Mouse (Mus musculus) testis, adult 2 months (tissue): ENCODE measurements around the gene Kctd20.

Experiments
- CTCF ChIP-seq: fragments of 200-500 bp; IDR thresholded peaks from 2 replicates; pipeline ENCODE4 v1.5.1; 2012; ENCODE audit warnings: low read depth, mild to moderate bottlenecking, inconsistent platforms, low read length, moderate library complexity; ENCODE audit not compliant: control insufficient read depth, insufficient read depth, insufficient replicate concordance
- POLR2A ChIP-seq: fragments of 200-500 bp; IDR thresholded peaks from 2 replicates; pipeline ENCODE4 v1.6.1; 2012; ENCODE audit warnings: low read depth, mild to moderate bottlenecking, inconsistent platforms, low read length, moderate library complexity; ENCODE audit not compliant: control insufficient read depth

- TF ChIP-seq POLR2A (no peak), CTCF (no peak)
These were observed 53.3 kb downstream of the Kctd20 start for GRCm38 (mm10) chr17:29005002-29005401.
